Mouse (Mus musculus) cerebellum, postnatal 4 days (tissue): ENCODE data around the gene Gm15023.
"Not testable (repeated sequence)": the region's sequence is repeated elsewhere in the genome, so short reads cannot be mapped to it uniquely, and the experiment has no call there.

Source experiments
- DNase-seq, 2 experiments: peaks; one replicate each; pipeline ENCODE4 v3.0.0; 2022; ENCODE audit warnings: low spot score in 2 of 2, mixed read lengths in 1 of 2

Gm15023 gene

GRCm38 (mm10) chrX:135177532-135177931, at the start of gene Gm15023:
TSS of gene Gm15023 (minus strand) at chrX:135177632.
- not testable (repeated sequence) for DNase-seq

GRCm38 (mm10) chrX:135210436-135211221, 33.2 kb upstream of the Gm15023 start, which contains the start of gene Tceal6:
TSS of gene Tceal6 (minus strand) at chrX:135210687.
- peak; percentile 17 to 20 for DNase-seq

- DNase-seq, result peak in 1 of 2 experiments; percentile 10
These were observed 32.5 kb upstream of the Gm15023 start for GRCm38 (mm10) chrX:135209773-135210435.

GRCm38 (mm10) chrX:135189924-135190323, 12.5 kb upstream of the Gm15023 start:
- DNase-seq, result not testable (repeated sequence)

GRCm38 (mm10) chrX:135188661-135189060, 11.2 kb upstream of the Gm15023 start:
- DNase-seq, result not testable (repeated sequence)
